Mouse (Mus musculus): ENCODE data around the gene Mphosph10. TPM values are rescaled to one million over a fixed set of nuclear protein-coding genes. Genes with fewer than 3 reads are reported as not detected.

Gene Mphosph10
- total and polyA plus RNA-seq, 2 experiments from 2014 or later, result 5.4 to 20.3 TPM

GRCm38 (mm10) chr7:64371940-64372878 lies 19.9 kb downstream of the Mphosph10 start:
- H3K4me3 ChIP-seq (ENCODE audit: low read depth, low read length), result no peak overlapping the region
- H3K27me3 ChIP-seq (ENCODE audit: insufficient read depth, low read length), result no peaks in the 10 kb centered on the region
- no peaks in the 10 kb centered on the region for H3K9me3 ChIP-seq (ENCODE audit: low read length)
- WGBS, result 89% methylated on average over 23 of the region's 23 CpGs
- DNase-seq (ENCODE audit: low spot score) (no peak), ATAC-seq (ENCODE audit: low FRiP score) (no peak)
- peaks cover 5% of the 10 kb centered on the region; the same call in 1 of the 2 replicates for H3K4me1 ChIP-seq (ENCODE audit: insufficient read depth, low read length)
- no peak overlapping the region for H3K4me2 ChIP-seq (ENCODE audit: low read depth, low read length, poor library complexity, severe bottlenecking)
- TF ChIP-seq CTCF (IDR thresholded peaks at IDR 0.05), result no peak
- H3K9ac ChIP-seq (replicated peaks; ENCODE audit: low read length, poor library complexity, severe bottlenecking), result no peak overlapping the region
- H3K27ac ChIP-seq (ENCODE audit: low read depth, low read length), result no peak overlapping the region
- peaks cover 14% of the 10 kb centered on the region; the same call in 1 of the 2 replicates for H3K36me3 ChIP-seq (ENCODE audit: insufficient read depth, low read length)

GRCm38 (mm10) chr7:64369841-64370240 lies 22.2 kb downstream of the Mphosph10 start:
- TF ChIP-seq CTCF (IDR thresholded peaks at IDR 0.05), result no peak
- WGBS, result 90% methylated on average over 6 of the region's 6 CpGs

GRCm38 (mm10) chr7:64365863-64366262 lies 26.2 kb downstream of the Mphosph10 start:
- ATAC-seq (ENCODE audit: low FRiP score), result no peak
- H3K36me3 ChIP-seq (ENCODE audit: insufficient read depth, low read length), result peaks cover 31% of the 10 kb centered on the region
- 95% methylated on average over 5 of the region's 5 CpGs for WGBS

More at GRCm38 (mm10) chr7:64369841-64370240, 22.2 kb downstream of the Mphosph10 start:
- H3K9ac ChIP-seq (replicated peaks; ENCODE audit: low read length, poor library complexity, severe bottlenecking), result no peak overlapping the region
- H3K4me1 ChIP-seq (ENCODE audit: insufficient read depth, low read length), result peaks cover 5% of the 10 kb centered on the region; the same call in 1 of the 2 replicates
- H3K27me3 ChIP-seq (ENCODE audit: insufficient read depth, low read length), result no peaks in the 10 kb centered on the region
- no peak overlapping the region for H3K4me3 ChIP-seq (ENCODE audit: low read depth, low read length)
- H3K4me2 ChIP-seq (ENCODE audit: low read depth, low read length, poor library complexity, severe bottlenecking), result no peak overlapping the region
- H3K9me3 ChIP-seq (ENCODE audit: low read length), result no peaks in the 10 kb centered on the region
- no peak for DNase-seq (ENCODE audit: low spot score)
- H3K36me3 ChIP-seq (ENCODE audit: insufficient read depth, low read length), result peaks cover 17% of the 10 kb centered on the region; the same call in 1 of the 2 replicates
- ATAC-seq (ENCODE audit: low FRiP score), result no peak
- H3K27ac ChIP-seq (ENCODE audit: low read depth, low read length), result no peak overlapping the region

GRCm38 (mm10) chr7:64360586-64360945 lies 31.5 kb downstream of the Mphosph10 start:
- Histone ChIP-seq H3K27me3 (ENCODE audit: insufficient read depth, low read length) (no peaks in the 10 kb centered on the region), H3K4me1 (ENCODE audit: insufficient read depth, low read length) (no peaks in the 10 kb centered on the region), H3K9ac (replicated peaks; ENCODE audit: low read length, poor library complexity, severe bottlenecking) (no peak overlapping the region), H3K36me3 (ENCODE audit: insufficient read depth, low read length) (peaks cover 41% of the 10 kb centered on the region), H3K4me2 (ENCODE audit: low read depth, low read length, poor library complexity, severe bottlenecking) (no peak overlapping the region), H3K9me3 (ENCODE audit: low read length) (no peaks in the 10 kb centered on the region), H3K27ac (ENCODE audit: low read depth, low read length) (0 out of 2 replicates have a peak overlapping the region, but pooled peaks have one; percentile 38), H3K4me3 (ENCODE audit: low read depth, low read length) (no peak overlapping the region)
- TF ChIP-seq CTCF (IDR thresholded peaks at IDR 0.05), result no peak
- DNase-seq (ENCODE audit: low spot score) (peak; percentile 45), ATAC-seq (ENCODE audit: low FRiP score) (no peak)
- WGBS, result 76% methylated on average over 3 of the region's 3 CpGs

More at GRCm38 (mm10) chr7:64365863-64366262, 26.2 kb downstream of the Mphosph10 start:
- TF ChIP-seq CTCF (IDR thresholded peaks at IDR 0.05), result no peak
- H3K9me3 ChIP-seq (ENCODE audit: low read length), result no peaks in the 10 kb centered on the region
- DNase-seq (ENCODE audit: low spot score), result no peak
- H3K4me1 ChIP-seq (ENCODE audit: insufficient read depth, low read length), result no peaks in the 10 kb centered on the region
- H3K4me3 ChIP-seq (ENCODE audit: low read depth, low read length), result no peak overlapping the region
- H3K27ac ChIP-seq (ENCODE audit: low read depth, low read length), result no peak overlapping the region
- H3K9ac ChIP-seq (replicated peaks; ENCODE audit: low read length, poor library complexity, severe bottlenecking), result no peak overlapping the region
- H3K4me2 ChIP-seq (ENCODE audit: low read depth, low read length, poor library complexity, severe bottlenecking), result no peak overlapping the region
- no peaks in the 10 kb centered on the region for H3K27me3 ChIP-seq (ENCODE audit: insufficient read depth, low read length)

- Histone ChIP-seq H3K27ac (ENCODE audit: low read depth, low read length) (0 out of 2 replicates have a peak overlapping the region, but pooled peaks have one; percentile 38), H3K36me3 (ENCODE audit: insufficient read depth, low read length) (peaks cover 41% of the 10 kb centered on the region), H3K9me3 (ENCODE audit: low read length) (no peaks in the 10 kb centered on the region), H3K27me3 (ENCODE audit: insufficient read depth, low read length) (no peaks in the 10 kb centered on the region), H3K4me2 (ENCODE audit: low read depth, low read length, poor library complexity, severe bottlenecking) (no peak overlapping the region), H3K9ac (replicated peaks; ENCODE audit: low read length, poor library complexity, severe bottlenecking) (no peak overlapping the region), H3K4me1 (ENCODE audit: insufficient read depth, low read length) (no peaks in the 10 kb centered on the region), H3K4me3 (ENCODE audit: low read depth, low read length) (no peak overlapping the region)
- no peak for ATAC-seq (ENCODE audit: low FRiP score)
- DNase-seq (ENCODE audit: low spot score), result no peak
- no peak for TF ChIP-seq CTCF (IDR thresholded peaks at IDR 0.05)
- 89% methylated on average over 20 of the region's 20 CpGs for WGBS
Observed at GRCm38 (mm10) chr7:64359943-64360585, 32.0 kb downstream of the Mphosph10 start.

Measured in midbrain, postnatal 0 days (tissue).